Mouse (Mus musculus) mature B cell (primary cell): Measurements from ENCODE around the gene Ccdc71.

ENCODE experiments used
- in situ Hi-C: fragments of 300-500 bp; cut with MboI; formaldehyde crosslinking; loops from 2 replicates; pipeline ENCODE4 v1.14.3; 2019

The Ccdc71 gene

GRCm38 (mm10) chr9:108460319-108461178 lies at the start of gene Ccdc71:
Gene Ccdc71 (plus strand): TSS chr9:108460527.
- in situ Hi-C loops, result no loop called here

DNA sequence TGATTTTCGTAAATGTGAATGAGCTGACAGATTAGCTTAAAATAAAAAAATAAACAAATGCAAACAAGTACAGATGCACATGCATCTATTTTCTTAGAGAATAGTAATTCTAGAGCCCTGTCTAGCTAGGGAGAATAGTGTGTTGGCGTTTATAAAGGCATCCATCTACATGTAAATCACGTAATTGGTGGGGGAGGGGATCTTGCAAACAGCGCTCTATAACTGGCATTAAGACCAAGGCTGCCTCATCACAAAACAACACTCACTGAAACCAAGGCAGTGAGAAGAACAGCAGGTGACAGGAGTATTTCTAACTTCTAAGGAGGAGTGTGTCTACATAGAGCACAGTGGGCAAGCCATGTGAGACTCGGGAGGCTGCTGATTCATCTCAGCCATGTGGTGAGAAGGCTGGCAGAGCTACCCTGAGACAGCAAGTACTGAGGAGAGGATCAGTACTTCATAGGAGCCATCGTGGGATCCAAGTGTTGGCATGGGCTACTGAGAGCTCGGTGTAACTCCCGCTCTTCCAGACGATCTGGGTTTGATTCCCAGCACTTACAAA lies 48.9 kb upstream of the Ccdc71 start:
- in situ Hi-C loops, result no loop called here

DNA sequence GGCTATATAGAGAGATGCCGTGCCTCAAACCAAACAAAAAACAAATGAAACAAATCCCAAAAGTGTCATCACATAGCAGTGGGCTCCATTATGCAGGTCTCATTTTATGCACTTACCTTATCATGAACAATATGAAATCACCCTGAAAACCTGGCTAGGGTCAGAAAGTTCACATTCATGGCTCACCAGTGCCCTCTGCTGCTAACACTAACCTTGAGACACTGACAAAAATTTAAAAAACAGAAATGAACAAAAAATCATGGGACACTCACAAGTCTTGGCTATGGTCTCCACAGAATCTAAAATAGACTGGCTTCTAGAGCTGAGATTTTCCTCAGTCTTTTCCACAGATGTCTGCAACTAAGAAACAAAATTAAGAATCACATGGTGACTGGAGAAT lies 48.1 kb upstream of the Ccdc71 start:
- in situ Hi-C loops, result no loop called here

GRCm38 (mm10) chr9:108428384-108428783 lies 31.9 kb upstream of the Ccdc71 start, which contains the start of gene Ccdc36:
Gene Ccdc36 (minus strand): TSS chr9:108428484.
- in situ Hi-C loops, result no loop called here

DNA sequence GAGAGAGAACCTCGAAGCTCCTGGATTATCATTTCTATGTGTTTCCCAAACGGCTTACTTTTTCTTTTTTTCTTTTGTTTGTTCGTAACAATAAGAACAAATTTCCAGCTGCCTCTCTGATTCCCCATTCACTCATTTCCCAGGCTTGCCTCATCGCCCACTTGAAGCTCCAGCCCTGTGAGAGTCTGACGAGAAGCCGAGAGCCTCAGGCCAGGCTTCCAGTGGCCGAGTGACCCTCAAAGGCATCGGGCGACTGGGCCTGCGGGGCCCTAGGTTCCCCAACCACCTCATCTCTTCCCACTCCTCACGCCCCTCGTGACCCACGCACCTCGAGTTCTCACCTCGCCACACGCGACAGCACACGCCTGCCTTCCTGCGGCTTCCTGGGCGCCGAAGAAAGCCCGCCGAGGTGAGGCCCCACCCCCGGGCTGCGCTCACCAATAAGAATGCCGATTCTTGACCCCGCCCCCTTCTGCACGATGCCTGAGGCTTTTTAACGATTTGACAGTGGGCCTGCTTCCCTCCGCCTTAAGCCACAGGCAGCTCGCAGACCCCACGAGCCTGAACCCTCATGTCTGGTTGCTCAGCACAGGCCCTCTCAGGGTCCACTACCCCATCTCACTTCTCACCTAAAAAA lies 28.8 kb upstream of the Ccdc71 start:
- in situ Hi-C loops, result no loop called here

DNA sequence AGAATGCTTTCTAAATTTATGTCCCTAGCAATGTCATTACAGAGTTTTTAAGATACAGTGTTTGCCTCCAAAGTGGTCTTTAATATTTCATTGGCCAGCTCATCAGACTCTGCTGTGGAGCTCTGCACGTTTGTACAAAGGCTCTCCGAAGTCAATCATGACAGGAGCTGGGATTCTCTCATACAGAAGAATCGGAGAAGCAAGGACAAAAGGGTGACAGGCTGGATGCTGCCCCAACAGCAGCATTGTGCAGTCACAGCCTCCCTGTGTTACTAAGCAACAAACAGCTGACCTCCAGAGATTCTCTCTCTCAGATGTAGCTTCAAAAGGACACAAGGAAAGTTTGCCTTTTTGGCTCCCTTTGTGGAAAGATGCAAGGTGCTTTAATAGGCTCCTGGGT lies 24.1 kb upstream of the Ccdc71 start, which contains the start of gene BC048562:
TSS of gene BC048562 (plus strand) at position 301 of the 400 bp plus-strand sequence.
- in situ Hi-C loops, result no loop called here

DNA sequence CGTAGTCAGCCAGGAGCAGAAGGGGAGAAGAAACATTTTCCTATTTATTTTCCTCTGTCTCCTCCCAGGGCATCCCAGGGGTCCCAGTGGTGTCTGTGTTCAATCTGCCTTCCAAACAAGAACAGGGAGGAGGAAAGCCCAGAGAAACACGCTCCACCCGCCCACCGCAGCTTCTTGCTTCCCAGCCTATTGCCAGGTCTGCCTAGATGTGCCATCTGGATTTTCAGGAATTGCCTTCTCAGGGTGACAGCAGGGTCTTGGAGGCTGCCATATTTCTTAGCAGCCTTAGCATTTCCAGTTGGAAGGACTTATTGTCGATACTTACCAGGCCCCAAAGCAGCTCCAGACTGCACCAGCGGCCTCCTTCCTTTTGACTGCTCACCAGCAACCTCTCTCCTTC lies 21.2 kb upstream of the Ccdc71 start:
- in situ Hi-C loops, result no loop called here

GRCm38 (mm10) chr9:108440485-108440884 lies 19.8 kb upstream of the Ccdc71 start:
- in situ Hi-C loops, result no loop called here

DNA sequence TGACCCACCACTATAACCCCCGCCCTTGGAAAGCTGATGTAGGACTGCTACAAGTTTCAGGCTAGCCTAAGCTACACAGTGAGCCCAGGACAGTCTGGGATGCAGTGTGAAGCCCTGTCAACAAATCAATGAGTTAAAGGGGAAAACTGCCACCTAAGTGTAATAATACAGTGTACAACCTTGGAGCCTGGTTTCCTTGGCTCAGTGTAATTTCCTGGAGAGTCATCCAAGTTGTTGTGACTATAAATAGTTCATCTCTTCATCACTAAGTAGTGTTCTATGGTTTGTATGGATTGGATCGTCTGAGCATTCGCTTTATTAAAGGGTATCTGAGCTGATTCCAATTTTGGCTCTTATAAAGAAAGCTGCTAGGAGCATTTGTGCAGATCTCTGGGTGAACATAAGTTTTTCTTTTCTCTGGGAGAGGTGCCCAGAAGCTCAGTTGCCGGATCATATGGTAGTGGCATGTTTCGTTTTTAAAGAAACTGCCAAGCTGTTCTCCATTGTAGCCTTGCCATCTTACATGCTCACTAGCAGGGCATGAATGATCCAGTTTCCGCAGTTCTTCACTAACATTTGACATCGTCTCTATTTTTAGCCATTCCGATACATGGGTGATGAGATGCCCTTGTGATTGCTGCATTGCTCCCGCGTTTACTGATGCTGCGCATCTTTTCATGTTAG lies 18.9 kb upstream of the Ccdc71 start:
- in situ Hi-C loops, result no loop called here

- in situ Hi-C loops, result no loop called here
These were observed 15.2 kb upstream of the Ccdc71 start for GRCm38 (mm10) chr9:108445125-108445524.

- in situ Hi-C loops, result no loop called here
These were observed 10.5 kb upstream of the Ccdc71 start for GRCm38 (mm10) chr9:108449860-108450259.

DNA sequence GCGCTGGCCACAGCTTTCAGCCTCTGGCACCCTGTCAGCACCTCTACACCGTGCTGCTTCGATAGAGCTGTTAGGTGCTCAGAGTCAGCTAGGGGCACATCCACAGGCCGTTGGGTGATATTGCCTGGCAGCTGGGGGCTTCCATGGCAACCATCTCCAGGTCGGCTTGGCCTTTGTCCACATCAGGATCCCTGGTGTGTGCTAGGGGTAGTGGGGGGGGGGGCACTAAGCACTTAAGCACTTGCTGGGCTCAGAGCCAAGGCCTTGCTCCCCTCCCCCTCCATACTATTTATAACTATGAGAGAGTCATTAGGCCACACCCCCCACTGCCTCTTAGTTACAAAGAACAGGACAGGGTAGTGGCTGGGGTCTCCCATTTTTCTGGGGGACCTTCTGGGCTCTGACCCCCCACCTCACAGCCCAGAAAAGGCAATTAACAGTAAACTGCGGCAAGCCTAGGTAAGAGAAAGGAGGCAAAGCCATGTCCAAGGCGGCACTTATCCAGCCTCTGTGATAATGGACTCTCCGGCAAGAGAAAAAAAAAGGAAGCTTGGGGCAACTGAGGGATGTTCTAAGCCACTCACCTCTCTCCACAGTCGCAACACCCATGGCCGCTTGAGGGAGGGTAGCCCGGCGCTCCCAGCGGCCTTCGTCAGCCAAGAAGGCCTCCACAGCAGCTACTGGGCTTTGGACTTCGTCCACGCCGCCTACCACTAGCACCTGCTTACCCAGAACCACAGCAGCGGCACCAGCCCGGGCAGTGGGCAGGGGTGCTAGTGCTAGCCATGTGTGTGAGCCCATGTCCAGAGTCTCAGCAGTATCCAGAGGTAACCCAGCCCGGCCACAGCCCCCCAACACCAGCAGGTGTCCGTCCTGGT lies 9.8 kb upstream of the Ccdc71 start:
- in situ Hi-C loops, result no loop called here

DNA sequence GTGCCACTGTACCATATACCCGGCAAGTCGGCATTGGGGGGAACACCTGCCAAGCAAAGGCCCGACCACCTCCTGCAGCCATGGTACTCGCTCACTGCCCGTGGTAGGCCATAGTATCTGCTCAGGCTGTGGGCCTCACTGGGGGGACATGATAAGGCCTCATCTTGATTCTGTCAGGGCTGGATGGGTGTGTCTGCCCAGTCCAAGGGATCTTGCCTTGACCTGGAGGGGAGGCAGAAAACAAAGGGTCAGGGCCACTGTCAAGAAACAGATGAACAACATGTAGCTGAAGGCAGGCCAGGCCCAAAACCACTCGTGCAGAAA lies 9.2 kb upstream of the Ccdc71 start:
- in situ Hi-C loops, result no loop called here

DNA sequence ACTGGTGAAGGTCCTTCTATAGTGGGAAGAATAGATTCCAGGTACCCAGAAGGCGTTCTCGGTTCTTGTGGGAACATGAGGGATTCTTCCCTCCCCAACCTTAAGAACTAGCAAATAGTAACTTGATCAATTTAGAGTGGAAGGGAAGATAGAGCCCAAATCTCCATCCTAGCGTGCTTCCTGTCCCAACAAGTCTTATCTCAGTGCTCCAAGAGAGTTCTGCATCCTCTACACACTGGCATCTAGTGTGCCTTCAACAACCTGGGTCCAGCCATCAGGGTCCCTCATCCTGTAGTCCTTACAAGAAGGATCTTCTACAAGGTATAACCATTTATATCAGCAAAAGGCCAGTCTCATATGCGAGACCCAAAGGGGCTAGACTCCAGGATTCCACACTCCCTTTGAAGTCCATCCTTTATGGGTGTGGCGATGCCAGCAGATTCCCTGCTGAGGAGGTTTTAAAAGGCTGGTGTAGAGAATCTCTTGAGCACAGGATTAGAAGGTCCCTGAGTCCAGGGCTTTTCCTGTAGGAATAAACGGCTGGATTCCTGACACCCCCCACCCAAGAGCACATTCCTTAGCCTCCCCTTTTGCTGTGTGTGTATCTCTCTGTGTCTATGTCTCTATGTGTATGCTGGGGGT lies 8.7 kb upstream of the Ccdc71 start:
- in situ Hi-C loops, result no loop called here

- in situ Hi-C loops, result no loop called here
These were observed 7.9 kb upstream of the Ccdc71 start for GRCm38 (mm10) chr9:108452291-108452906.

DNA sequence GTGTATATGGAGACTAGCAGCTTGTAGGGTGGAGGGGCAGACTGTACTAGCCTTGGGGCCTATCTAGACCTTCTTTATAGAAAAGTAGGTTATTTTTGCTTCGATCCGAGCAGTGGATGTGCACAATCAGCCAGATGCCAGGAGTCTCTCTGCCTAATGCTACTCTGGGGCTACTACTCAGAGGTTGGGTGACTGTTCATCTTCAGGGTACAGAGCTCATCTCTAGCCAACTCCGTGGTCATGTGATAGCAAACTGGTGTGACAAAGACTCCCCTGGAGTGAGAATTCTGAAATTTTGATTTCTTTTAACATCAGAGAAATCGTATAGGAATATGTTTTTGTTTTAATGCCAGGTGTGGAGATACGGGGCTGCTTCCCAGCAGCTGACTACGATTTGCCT lies 7.4 kb upstream of the Ccdc71 start:
- in situ Hi-C loops, result no loop called here

- in situ Hi-C loops, result no loop called here
These were observed 6.9 kb upstream of the Ccdc71 start for GRCm38 (mm10) chr9:108453458-108453857.

DNA sequence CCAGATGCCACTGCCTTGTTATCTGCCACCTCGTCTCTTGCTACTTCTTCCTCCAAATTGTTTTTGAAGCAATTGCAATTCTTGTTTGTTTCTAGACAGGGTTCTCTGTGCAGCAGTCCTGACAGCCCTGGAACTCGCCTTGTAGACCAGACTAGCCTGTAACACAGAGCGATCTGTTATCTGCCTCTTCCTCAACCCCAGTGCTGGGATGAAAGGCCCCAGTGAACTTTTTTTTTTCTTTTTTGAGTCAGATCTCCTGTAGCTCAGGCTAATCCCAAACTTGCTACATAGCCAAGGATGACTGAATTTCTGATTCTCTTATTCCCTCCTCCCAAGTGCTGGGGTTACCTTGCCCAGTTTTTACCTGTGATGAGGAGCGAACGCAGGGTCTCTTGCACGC lies 5.9 kb upstream of the Ccdc71 start:
- in situ Hi-C loops, result no loop called here

- in situ Hi-C loops, result no loop called here
These were observed 4.4 kb upstream of the Ccdc71 start for GRCm38 (mm10) chr9:108455747-108456571.

GRCm38 (mm10) chr9:108456953-108457352 lies 3.4 kb upstream of the Ccdc71 start:
- in situ Hi-C loops, result no loop called here
